Mouse (Mus musculus) midbrain, embryonic 10.5 days (tissue): Measurements from ENCODE around the gene Rassf9. TPM values are rescaled to one million over a fixed set of nuclear protein-coding genes. Genes with fewer than 3 reads are reported as not detected.

Experiments used
- DNase-seq: peaks from one replicate; pipeline ENCODE4 v3.0.0-alpha.2; 2017; ENCODE audit warnings: low spot score
- H3K27ac ChIP-seq: fragments of 300-500 bp; sonication (generic); replicated peaks from 2 replicates; pipeline ENCODE4 v1.5.1; 2016; ENCODE audit warnings: mild to moderate bottlenecking
- H3K27me3 ChIP-seq: fragments of 300-500 bp; sonication (generic); 2 replicates; pipeline ENCODE4 v1.6.1; 2016; ENCODE audit warnings: low read depth, mild to moderate bottlenecking; ENCODE audit not compliant: poor library complexity, severe bottlenecking
- H3K36me3 ChIP-seq: fragments of 300-500 bp; sonication (generic); 2 replicates; pipeline ENCODE4 v1.6.1; 2016; ENCODE audit warnings: mild to moderate bottlenecking, moderate library complexity
- H3K4me1 ChIP-seq: fragments of 300-500 bp; sonication (generic); 2 replicates; pipeline ENCODE4 v1.6.1; 2016
- H3K4me3 ChIP-seq: fragments of 300-500 bp; sonication (generic); 2 replicates; pipeline ENCODE4 v1.5.1; 2016; ENCODE audit warnings: mild to moderate bottlenecking, moderate library complexity
- H3K9me3 ChIP-seq: fragments of 300-500 bp; sonication (generic); replicated peaks from 2 replicates; pipeline ENCODE4 v1.6.1; 2016; ENCODE audit warnings: mild to moderate bottlenecking
- WGBS: fragments of 180-500 bp; shearing (Covaris S2); methylation state at CpG from one replicate; pipeline ENCODE4 v1.1.7; 2016; 5-methylcytosine and 5-hydroxymethylcytosine counted together
- polyA plus RNA-seq: library from polyadenylated mRNA; unstranded; fragments of >200 nt; fragmentation: Nextera tagmentation; extraction: Ambion mirVana; gene quantifications from 2 replicates; pipeline ENCODE4 v1.2.1, GENCODE M21; 2016

Rassf9 gene
- polyA plus RNA-seq = 0.46 and 0.62 TPM in 2 replicates

DNA sequence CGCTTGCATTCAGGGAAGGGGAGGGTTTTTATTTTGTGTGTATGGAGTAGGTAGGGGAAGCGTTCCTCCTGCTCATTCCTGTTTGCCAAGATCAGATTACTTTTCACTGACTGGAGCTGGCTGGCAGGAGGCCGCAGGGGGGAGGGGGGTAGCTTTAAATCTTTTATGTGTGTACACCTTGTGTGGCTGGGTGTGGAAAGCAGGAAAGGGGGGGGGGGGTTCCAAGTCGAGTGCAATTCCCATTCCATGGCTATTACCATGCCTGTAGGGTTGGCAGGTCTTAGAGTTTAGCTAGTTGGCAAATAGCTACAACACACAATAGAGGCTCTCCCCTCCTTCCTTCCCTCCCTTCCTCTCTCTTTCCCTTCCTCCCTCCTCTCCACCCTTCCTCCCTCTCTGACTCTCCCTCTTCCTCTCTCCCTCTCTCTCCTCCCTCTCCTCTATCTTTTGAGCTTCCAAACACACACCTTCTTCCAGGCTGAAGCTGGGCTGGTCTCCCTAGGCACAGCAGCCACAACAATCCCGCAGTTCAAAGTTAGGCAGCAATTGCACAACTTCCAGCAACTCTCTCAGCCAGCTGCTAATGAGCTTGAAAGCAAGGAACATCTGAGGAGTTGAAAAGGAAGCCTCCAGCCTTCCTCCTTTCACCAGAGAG lies at the start of gene Rassf9:
Rassf9 (plus strand) TSS at position 416 of the 655 bp plus-strand sequence.
- no peaks in the 10 kb centered on the region for H3K27me3 ChIP-seq
- H3K9me3 ChIP-seq = no peaks in the 10 kb centered on the region
- peak within 1 kb of the TSS; percentile 46; the same call in 1 of the 2 replicates for H3K27ac ChIP-seq
- H3K4me3 ChIP-seq = no peak within 1 kb of the TSS
- no peak for DNase-seq
- no peaks in the 10 kb centered on the region for H3K36me3 ChIP-seq
- 13% methylated on average over 5 of the region's 5 CpGs for WGBS
- peaks cover 10% of the 10 kb centered on the region for H3K4me1 ChIP-seq

DNA sequence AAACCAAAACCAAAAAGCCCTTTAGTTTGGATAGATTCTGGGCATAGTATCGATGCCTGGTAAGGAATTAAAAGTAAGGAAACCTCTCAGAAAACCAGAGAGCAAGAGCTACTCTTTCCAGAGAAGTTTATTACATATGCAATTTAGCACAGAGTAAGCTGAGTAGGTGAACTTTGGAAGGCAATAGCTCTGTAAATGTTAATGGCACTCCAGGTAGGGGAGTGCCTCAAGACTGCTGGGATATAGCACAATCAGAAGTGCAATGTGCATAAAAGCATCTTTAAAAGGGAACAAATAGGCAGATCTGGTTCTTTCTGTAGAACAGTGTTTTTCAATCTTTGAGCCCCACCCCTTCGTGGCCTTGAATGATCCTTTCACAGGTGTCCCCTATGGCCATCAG lies 42.6 kb upstream of the Rassf9 start:
- 80% methylated on average over 2 of the region's 2 CpGs for WGBS
- no peaks in the 10 kb centered on the region for H3K4me1 ChIP-seq

GRCm38 (mm10) chr10:102490386-102490785 lies 21.6 kb upstream of the Rassf9 start, which contains the start of gene Nts:
Nts (minus strand) TSS chr10:102490486.
- Histone ChIP-seq H3K27me3 (no peaks in the 10 kb centered on the region), H3K27ac (no peak within 1 kb of the TSS), H3K4me1 (no peaks in the 10 kb centered on the region), H3K4me3 (no peak within 1 kb of the TSS), H3K9me3 (no peaks in the 10 kb centered on the region), H3K36me3 (no peaks in the 10 kb centered on the region)
- WGBS = 46% methylated on average over 3 of the region's 3 CpGs
- DNase-seq = no peak

More for the DNA sequence above, 42.6 kb upstream of the Rassf9 start:
- H3K9me3 ChIP-seq = no peaks in the 10 kb centered on the region
- no peaks in the 10 kb centered on the region for H3K27me3 ChIP-seq
- DNase-seq = no peak
- no peak overlapping the region for H3K4me3 ChIP-seq
- H3K27ac ChIP-seq = no peak overlapping the region
- no peaks in the 10 kb centered on the region for H3K36me3 ChIP-seq

- Histone ChIP-seq H3K4me3 (no peak overlapping the region), H3K27ac (no peak overlapping the region), H3K36me3 (no peaks in the 10 kb centered on the region), H3K4me1 (no peaks in the 10 kb centered on the region), H3K27me3 (no peaks in the 10 kb centered on the region), H3K9me3 (no peaks in the 10 kb centered on the region)
- 18% methylated on average over 3 of the region's 3 CpGs for WGBS
- DNase-seq = peak; percentile 24
These were observed 20.2 kb upstream of the Rassf9 start for GRCm38 (mm10) chr10:102491792-102492191.

DNA sequence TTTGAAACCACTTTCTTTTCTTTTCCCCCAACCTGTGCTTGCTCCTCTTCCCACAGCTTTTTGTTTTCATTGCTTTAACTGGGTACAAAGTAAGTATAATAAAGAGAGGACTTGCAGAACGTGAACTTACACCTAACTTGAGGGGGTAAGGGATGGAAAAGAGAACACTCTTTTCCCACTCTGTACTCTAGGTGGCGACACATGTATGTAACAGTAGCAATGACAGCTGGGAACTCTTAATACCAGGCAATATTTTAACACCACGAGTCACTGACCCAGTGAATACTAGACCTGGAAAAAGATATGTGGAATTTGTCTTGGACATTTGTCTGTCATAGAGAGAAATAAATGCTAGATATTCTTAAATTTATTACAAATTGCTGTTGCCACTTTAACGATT lies 13.3 kb upstream of the Rassf9 start:
- H3K9me3 ChIP-seq = no peaks in the 10 kb centered on the region
- no peak for DNase-seq
- no peaks in the 10 kb centered on the region for H3K36me3 ChIP-seq
- 41% methylated on average over 4 of the region's 4 CpGs for WGBS
- no peaks in the 10 kb centered on the region for H3K27me3 ChIP-seq
- no peak overlapping the region for H3K27ac ChIP-seq
- H3K4me3 ChIP-seq = no peak overlapping the region
- no peaks in the 10 kb centered on the region for H3K4me1 ChIP-seq

DNA sequence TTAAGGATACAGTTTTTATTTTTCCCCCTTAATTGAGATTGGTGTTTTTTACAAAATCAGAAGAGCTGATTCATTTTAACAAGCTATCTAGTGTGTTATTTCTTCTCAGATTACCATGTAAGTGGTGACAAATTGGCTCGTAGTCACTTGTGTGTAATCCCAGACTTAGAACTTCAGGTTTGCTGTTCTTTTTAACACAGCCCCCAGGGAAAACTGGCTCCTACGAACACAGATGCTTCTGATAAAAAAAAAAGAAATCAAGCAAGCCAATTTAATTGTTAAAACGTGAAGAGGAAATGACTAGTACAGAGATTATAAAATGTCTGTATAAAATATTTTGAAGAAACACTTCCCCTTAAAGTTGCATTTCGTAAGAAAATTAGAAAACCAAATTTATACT lies 4.6 kb upstream of the Rassf9 start:
- DNase-seq = no peak
- WGBS = 74% methylated on average over 4 of the region's 4 CpGs
- H3K9me3 ChIP-seq = no peaks in the 10 kb centered on the region
- H3K27ac ChIP-seq = no peak overlapping the region
- no peaks in the 10 kb centered on the region for H3K27me3 ChIP-seq
- H3K36me3 ChIP-seq = no peaks in the 10 kb centered on the region
- no peak overlapping the region for H3K4me3 ChIP-seq
- H3K4me1 ChIP-seq = peaks cover 10% of the 10 kb centered on the region

GRCm38 (mm10) chr10:102511461-102511806 lies 588 bp upstream of the Rassf9 start:
- no peak overlapping the region for H3K4me3 ChIP-seq
- 36% methylated on average over 3 of the region's 3 CpGs for WGBS
- no peak for DNase-seq

GRCm38 (mm10) chr10:102514159-102514558 lies 2.1 kb downstream of the Rassf9 start:
- WGBS = 63% methylated on average over 1 of the region's 1 CpGs
- Histone ChIP-seq H3K4me3 (no peak overlapping the region), H3K4me1 (peaks cover 10% of the 10 kb centered on the region), H3K36me3 (no peaks in the 10 kb centered on the region), H3K27me3 (no peaks in the 10 kb centered on the region), H3K27ac (no peak overlapping the region), H3K9me3 (no peaks in the 10 kb centered on the region)
- no peak for DNase-seq

More at GRCm38 (mm10) chr10:102511461-102511806, 588 bp upstream of the Rassf9 start:
- H3K27me3 ChIP-seq = no peaks in the 10 kb centered on the region
- H3K27ac ChIP-seq = peak overlapping the region; percentile 46; the same call in 1 of the 2 replicates
- H3K4me1 ChIP-seq = peaks cover 10% of the 10 kb centered on the region
- H3K36me3 ChIP-seq = no peaks in the 10 kb centered on the region
- no peaks in the 10 kb centered on the region for H3K9me3 ChIP-seq

- 71% methylated on average over 3 of the region's 3 CpGs for WGBS
- Histone ChIP-seq H3K9me3 (no peaks in the 10 kb centered on the region), H3K4me1 (no peaks in the 10 kb centered on the region), H3K27me3 (no peaks in the 10 kb centered on the region), H3K27ac (no peak overlapping the region), H3K4me3 (no peak overlapping the region), H3K36me3 (no peaks in the 10 kb centered on the region)
- no peak for DNase-seq
These were observed 15.9 kb downstream of the Rassf9 start for GRCm38 (mm10) chr10:102527901-102528300.

DNA sequence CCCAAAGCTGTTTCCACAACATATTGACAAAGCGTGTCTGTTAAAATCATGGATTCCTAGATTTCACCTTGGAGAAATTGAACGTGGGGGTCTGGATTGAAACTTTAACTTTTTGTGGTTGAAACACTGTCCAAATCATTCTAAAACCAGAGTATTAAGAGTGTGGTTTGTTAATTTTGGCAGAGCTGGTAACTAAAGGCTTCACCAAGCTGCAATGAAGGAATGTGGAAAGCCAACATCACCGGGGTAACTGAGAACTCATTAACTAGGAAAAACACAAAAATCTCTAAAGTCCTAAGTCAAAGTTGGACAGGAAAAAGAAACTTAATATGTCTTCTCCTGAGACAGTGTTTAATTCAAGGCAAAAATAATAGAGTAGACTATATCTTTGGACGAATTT lies 41.9 kb downstream of the Rassf9 start:
- H3K4me1 ChIP-seq = no peaks in the 10 kb centered on the region
- no peak for DNase-seq
- 77% methylated on average over 4 of the region's 4 CpGs for WGBS

GRCm38 (mm10) chr10:102562488-102562887 lies 50.5 kb downstream of the Rassf9 start:
- H3K9me3 ChIP-seq = no peaks in the 10 kb centered on the region
- WGBS = 66% methylated on average over 1 of the region's 1 CpGs
- H3K4me3 ChIP-seq = no peak overlapping the region
- H3K36me3 ChIP-seq = no peaks in the 10 kb centered on the region
- no peaks in the 10 kb centered on the region for H3K4me1 ChIP-seq
- no peak overlapping the region for H3K27ac ChIP-seq
- no peaks in the 10 kb centered on the region for H3K27me3 ChIP-seq
- no peak for DNase-seq

More for the DNA sequence above, 41.9 kb downstream of the Rassf9 start:
- no peak overlapping the region for H3K27ac ChIP-seq
- no peaks in the 10 kb centered on the region for H3K27me3 ChIP-seq
- no peaks in the 10 kb centered on the region for H3K9me3 ChIP-seq
- H3K36me3 ChIP-seq = no peaks in the 10 kb centered on the region
- no peak overlapping the region for H3K4me3 ChIP-seq

DNA sequence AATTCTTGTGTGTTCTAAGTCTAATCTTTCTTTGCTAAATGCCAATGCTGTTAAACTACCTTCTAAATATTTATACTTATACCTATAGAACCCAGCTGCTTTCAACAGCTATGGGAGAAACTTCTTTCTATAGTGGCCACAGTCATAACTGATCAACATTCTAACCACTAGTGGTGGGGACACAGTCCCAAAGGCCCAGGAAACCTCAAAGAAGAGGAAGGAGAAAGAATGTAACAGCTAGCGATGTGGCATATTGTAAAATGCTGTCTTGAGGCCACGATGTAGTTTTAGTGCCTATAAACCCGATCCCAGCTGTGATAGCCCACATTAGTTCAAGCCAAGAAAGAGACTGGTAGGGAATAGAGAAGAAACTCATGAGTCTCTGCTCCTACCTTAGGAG lies 65.9 kb downstream of the Rassf9 start:
- Histone ChIP-seq H3K27ac (no peak overlapping the region), H3K4me1 (no peaks in the 10 kb centered on the region), H3K36me3 (no peaks in the 10 kb centered on the region), H3K4me3 (no peak overlapping the region), H3K9me3 (no peaks in the 10 kb centered on the region), H3K27me3 (no peaks in the 10 kb centered on the region)
- no peak for DNase-seq
- WGBS = 91% methylated on average over 3 of the region's 3 CpGs

- no peak for DNase-seq
- no peaks in the 10 kb centered on the region for H3K9me3 ChIP-seq
- no peaks in the 10 kb centered on the region for H3K36me3 ChIP-seq
- H3K27ac ChIP-seq = no peak overlapping the region
- no peaks in the 10 kb centered on the region for H3K4me1 ChIP-seq
- no peak overlapping the region for H3K4me3 ChIP-seq
- H3K27me3 ChIP-seq = no peaks in the 10 kb centered on the region
- WGBS = 85% methylated on average over 2 of the region's 2 CpGs
These were observed 82.3 kb downstream of the Rassf9 start for GRCm38 (mm10) chr10:102594306-102594705.
